Mouse (Mus musculus): Measurements from ENCODE around the gene Cnn3. TPM values are rescaled to one million over a fixed set of nuclear protein-coding genes. Genes with fewer than 3 reads are reported as not detected.

The Cnn3 gene
- polyA plus RNA-seq, 1 experiment from 2014 or later = 109 TPM

DNA sequence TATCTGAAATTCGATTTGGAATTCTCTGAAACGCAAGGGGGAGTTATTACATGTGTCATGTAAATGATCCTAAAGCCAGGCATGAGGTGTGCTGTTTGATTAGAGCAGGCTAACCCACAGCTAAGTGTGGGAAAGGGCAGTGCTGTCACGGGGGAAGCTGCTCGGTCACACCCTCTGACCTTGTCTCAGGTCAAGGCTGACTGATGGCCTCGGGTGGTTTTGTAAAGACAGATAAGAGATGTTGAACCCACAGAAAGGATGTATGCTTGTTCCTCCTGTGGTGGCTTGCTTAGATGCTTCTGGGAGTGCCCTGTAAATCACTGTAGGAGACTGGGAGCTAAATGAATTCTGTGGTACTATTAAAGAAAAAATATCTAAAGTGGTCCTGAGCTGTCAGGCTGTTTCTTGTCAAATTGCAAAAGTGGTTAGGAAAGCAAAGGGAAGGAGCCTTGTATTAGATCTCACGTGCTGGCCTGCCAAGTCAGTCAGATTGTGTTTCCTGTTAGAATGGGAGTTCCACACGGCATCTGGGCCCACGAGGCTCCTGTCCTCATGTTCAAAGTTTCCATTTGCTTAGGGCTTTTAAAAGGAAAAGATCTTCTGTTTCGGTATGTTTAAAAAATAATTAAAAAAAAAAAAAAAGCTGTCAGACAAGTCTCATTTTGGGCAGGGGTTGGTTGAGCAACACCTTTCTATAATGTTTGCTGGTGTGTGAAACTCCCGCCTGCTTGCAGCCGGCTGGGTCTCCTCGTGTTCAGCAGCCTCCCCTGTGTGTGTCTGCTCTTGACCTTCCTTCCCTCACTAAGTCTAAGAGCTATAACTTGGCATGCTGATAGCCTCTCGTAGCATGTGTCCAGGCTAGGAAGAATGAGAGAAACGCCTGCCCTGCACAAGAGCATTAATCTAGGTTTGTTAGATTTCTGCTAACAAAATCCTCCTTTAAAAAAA, 32.5 kb downstream of the Cnn3 start:
- no peak for DNase-seq
- H3K9me3 ChIP-seq (replicated peaks) = no peaks in the 10 kb centered on the region
- peaks cover 45% of the 10 kb centered on the region for H3K36me3 ChIP-seq
- no peak overlapping the region for H3K4me2 ChIP-seq
- 0 out of 2 replicates have a peak overlapping the region, but pooled peaks have one; percentile 10 for H3K27ac ChIP-seq
- no peaks in the 10 kb centered on the region for H3K27me3 ChIP-seq
- ATAC-seq (ENCODE audit: low read depth) = no peak
- WGBS (ENCODE audit: insufficient replicate concordance) = 47% methylated on average over 14 of the region's 14 CpGs
- peaks cover 41% of the 10 kb centered on the region for H3K4me1 ChIP-seq (replicated peaks)
- H3K4me3 ChIP-seq (replicated peaks) = no peak overlapping the region
- no peak overlapping the region for H3K9ac ChIP-seq

- peak; percentile 96 for ATAC-seq (ENCODE audit: low read depth)
- Histone ChIP-seq H3K27me3 (no peaks in the 10 kb centered on the region), H3K9me3 (replicated peaks) (no peaks in the 10 kb centered on the region), H3K27ac (peak overlapping the region; percentile 87), H3K4me3 (replicated peaks) (peak overlapping the region; percentile 34), H3K4me1 (replicated peaks) (peaks cover 41% of the 10 kb centered on the region), H3K9ac (peak overlapping the region; percentile 52; the same call in 1 of the 2 replicates), H3K36me3 (peaks cover 29% of the 10 kb centered on the region), H3K4me2 (peak overlapping the region; percentile 60)
- peak; percentile 65 for DNase-seq
- WGBS (ENCODE audit: insufficient replicate concordance) = 26% methylated on average over 16 of the region's 16 CpGs
Measured at GRCm38 (mm10) chr3:121460473-121461193, 34.3 kb downstream of the Cnn3 start.

GRCm38 (mm10) chr3:121461477-121461876, 35.2 kb downstream of the Cnn3 start:
- no peak overlapping the region for H3K4me3 ChIP-seq (replicated peaks)
- peak overlapping the region; percentile 87; the same call in 1 of the 2 replicates for H3K27ac ChIP-seq
- H3K9ac ChIP-seq = no peak overlapping the region
- H3K36me3 ChIP-seq = peaks cover 20% of the 10 kb centered on the region
- no peak for ATAC-seq (ENCODE audit: low read depth)
- peak overlapping the region; percentile 60 for H3K4me2 ChIP-seq
- DNase-seq = no peak
- H3K4me1 ChIP-seq (replicated peaks) = peaks cover 41% of the 10 kb centered on the region
- WGBS (ENCODE audit: insufficient replicate concordance) = 76% methylated on average over 13 of the region's 13 CpGs
- no peaks in the 10 kb centered on the region for H3K27me3 ChIP-seq
- no peaks in the 10 kb centered on the region for H3K9me3 ChIP-seq (replicated peaks)

- no peak for ATAC-seq (ENCODE audit: low read depth)
- 90% methylated on average over 3 of the region's 3 CpGs for WGBS (ENCODE audit: insufficient replicate concordance)
- Histone ChIP-seq H3K4me2 (no peak overlapping the region), H3K27ac (no peak overlapping the region), H3K9me3 (replicated peaks) (no peaks in the 10 kb centered on the region), H3K9ac (no peak overlapping the region), H3K27me3 (no peaks in the 10 kb centered on the region), H3K4me1 (replicated peaks) (peaks cover 53% of the 10 kb centered on the region), H3K36me3 (peaks cover 8% of the 10 kb centered on the region; the same call in 1 of the 2 replicates), H3K4me3 (replicated peaks) (no peak overlapping the region)
- DNase-seq = no peak
Measured at GRCm38 (mm10) chr3:121462782-121463181, 36.5 kb downstream of the Cnn3 start.

DNA sequence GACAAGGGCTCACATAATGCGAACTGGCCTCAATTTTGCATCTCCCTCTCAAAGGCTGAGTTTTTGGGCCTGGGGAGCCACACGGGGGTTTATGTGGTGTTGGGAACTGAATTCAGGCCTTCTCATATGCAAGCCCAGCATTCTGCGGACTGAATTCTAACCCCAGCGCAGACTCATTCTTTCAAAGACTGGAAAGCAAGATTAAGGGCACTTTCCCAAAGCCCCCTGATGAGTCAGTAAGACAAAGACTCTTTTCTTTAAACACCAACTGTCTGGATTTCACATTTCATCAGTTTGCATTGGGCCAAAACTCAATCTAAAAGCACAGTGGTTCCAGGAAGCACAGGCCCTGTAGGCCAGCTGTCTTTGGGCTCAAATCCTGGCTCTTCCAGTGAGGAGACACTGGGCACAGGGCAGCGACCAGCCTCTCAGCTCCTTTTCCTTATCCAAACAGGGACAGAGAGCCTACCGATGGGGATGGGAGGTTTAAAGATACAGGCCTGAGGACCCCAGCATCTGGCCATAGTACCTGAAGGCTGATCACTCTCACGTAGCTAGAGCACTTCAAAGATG, 38.5 kb downstream of the Cnn3 start:
- ATAC-seq (ENCODE audit: low read depth) = no peak
- DNase-seq = no peak
- no peak overlapping the region for H3K4me2 ChIP-seq
- WGBS (ENCODE audit: insufficient replicate concordance) = 76% methylated on average over 7 of the region's 7 CpGs
- no peaks in the 10 kb centered on the region for H3K9me3 ChIP-seq (replicated peaks)
- H3K9ac ChIP-seq = no peak overlapping the region
- H3K4me1 ChIP-seq (replicated peaks) = peaks cover 48% of the 10 kb centered on the region
- no peak overlapping the region for H3K27ac ChIP-seq
- no peaks in the 10 kb centered on the region for H3K27me3 ChIP-seq
- H3K36me3 ChIP-seq = no peaks in the 10 kb centered on the region
- no peak overlapping the region for H3K4me3 ChIP-seq (replicated peaks)

DNA sequence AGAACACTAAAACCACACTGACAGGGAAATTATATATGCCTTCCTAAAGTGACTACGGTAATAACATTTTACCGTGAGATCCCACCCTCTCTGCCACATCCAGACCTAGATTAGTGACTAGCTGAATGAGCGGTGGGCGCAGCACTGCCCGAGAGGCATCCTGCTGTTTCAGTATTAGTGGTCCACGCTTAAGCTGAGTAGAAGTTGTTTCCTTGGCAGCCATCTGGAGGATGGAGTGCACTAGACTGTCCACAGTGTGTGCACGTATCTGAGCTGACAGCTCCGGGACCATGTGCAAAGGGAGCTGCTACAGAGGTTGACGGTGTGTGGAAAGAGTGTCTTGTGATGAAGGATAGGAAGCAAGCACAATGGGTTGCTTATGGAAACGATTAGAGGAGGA, 39.5 kb downstream of the Cnn3 start:
- Histone ChIP-seq H3K36me3 (no peaks in the 10 kb centered on the region), H3K9me3 (replicated peaks) (no peaks in the 10 kb centered on the region), H3K9ac (no peak overlapping the region), H3K4me1 (replicated peaks) (peaks cover 38% of the 10 kb centered on the region), H3K4me2 (no peak overlapping the region), H3K27ac (no peak overlapping the region), H3K27me3 (no peaks in the 10 kb centered on the region), H3K4me3 (replicated peaks) (no peak overlapping the region)
- WGBS (ENCODE audit: insufficient replicate concordance) = 78% methylated on average over 10 of the region's 10 CpGs
- no peak for DNase-seq
- no peak for ATAC-seq (ENCODE audit: low read depth)

- ATAC-seq (ENCODE audit: low read depth) (no peak), DNase-seq (no peak)
- H3K9me3 ChIP-seq (replicated peaks) = no peaks in the 10 kb centered on the region
Measured at GRCm38 (mm10) chr3:121467094-121467552, 40.8 kb downstream of the Cnn3 start.

DNA sequence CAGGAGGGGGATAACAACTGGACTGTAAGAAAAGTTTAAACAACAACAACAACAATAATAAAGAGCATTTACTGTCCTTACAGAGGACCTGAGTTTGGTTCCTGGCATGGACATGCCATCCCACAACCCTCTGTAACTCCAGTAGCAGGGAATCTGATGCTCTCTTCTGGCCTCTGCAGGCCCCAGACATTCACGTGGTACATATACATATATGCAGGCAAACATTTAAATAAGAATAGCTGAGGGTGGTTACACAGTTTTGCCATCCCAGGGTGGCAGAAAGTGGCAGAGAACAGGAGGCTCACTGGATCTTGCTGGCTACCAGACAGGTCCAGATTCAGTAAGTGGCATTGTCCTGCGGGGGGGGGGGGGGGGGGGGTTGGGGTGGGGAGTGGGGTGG, 41.8 kb downstream of the Cnn3 start:
- Histone ChIP-seq H3K4me1 (replicated peaks) (peaks cover 26% of the 10 kb centered on the region), H3K36me3 (no peaks in the 10 kb centered on the region), H3K4me2 (no peak overlapping the region), H3K4me3 (replicated peaks) (no peak overlapping the region), H3K27ac (no peak overlapping the region), H3K27me3 (no peaks in the 10 kb centered on the region), H3K9ac (no peak overlapping the region), H3K9me3 (replicated peaks) (no peaks in the 10 kb centered on the region)
- 44% methylated on average over 1 of the region's 2 CpGs for WGBS (ENCODE audit: insufficient replicate concordance)
- DNase-seq (no peak), ATAC-seq (ENCODE audit: low read depth) (no peak)

More at GRCm38 (mm10) chr3:121467094-121467552, 40.8 kb downstream of the Cnn3 start:
- no peak overlapping the region for H3K9ac ChIP-seq
- H3K27me3 ChIP-seq = no peaks in the 10 kb centered on the region
- H3K4me3 ChIP-seq (replicated peaks) = no peak overlapping the region
- peaks cover 26% of the 10 kb centered on the region for H3K4me1 ChIP-seq (replicated peaks)
- no peaks in the 10 kb centered on the region for H3K36me3 ChIP-seq
- 38% methylated on average over 10 of the region's 10 CpGs for WGBS (ENCODE audit: insufficient replicate concordance)
- no peak overlapping the region for H3K4me2 ChIP-seq
- peak overlapping the region; percentile 34; the same call in 1 of the 2 replicates for H3K27ac ChIP-seq

- Histone ChIP-seq H3K4me2 (peak overlapping the region; percentile 35), H3K4me3 (replicated peaks) (no peak overlapping the region), H3K9me3 (replicated peaks) (no peaks in the 10 kb centered on the region), H3K27ac (peak overlapping the region; percentile 31), H3K36me3 (no peaks in the 10 kb centered on the region), H3K4me1 (replicated peaks) (peaks cover 32% of the 10 kb centered on the region), H3K9ac (peak overlapping the region; percentile 43), H3K27me3 (no peaks in the 10 kb centered on the region)
- DNase-seq = peak; percentile 23
- peak; percentile 48 for ATAC-seq (ENCODE audit: low read depth)
- WGBS (ENCODE audit: insufficient replicate concordance) = 12% methylated on average over 13 of the region's 13 CpGs
Measured at GRCm38 (mm10) chr3:121469185-121469975, 43.1 kb downstream of the Cnn3 start.

DNA sequence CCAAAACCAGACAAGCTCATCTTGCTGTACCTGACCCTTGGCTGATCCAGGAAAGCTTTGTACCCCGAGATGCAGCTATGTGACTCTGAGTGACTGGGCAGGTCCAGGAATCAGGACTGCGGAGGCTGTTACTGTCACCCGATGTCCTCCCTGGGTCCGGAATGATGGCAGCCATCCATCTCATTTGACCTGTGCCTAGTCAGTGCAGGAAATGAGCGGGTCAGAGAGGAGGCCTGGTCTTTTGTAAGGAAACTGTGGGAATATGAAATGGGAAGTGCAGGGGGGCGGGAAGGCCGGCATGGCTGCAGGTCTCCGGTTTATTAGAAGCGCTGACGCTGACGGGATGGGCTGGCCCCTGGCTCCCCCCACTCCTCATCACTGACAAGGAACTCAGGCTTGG, 45.4 kb downstream of the Cnn3 start:
- Histone ChIP-seq H3K4me1 (replicated peaks) (peaks cover 49% of the 10 kb centered on the region), H3K4me3 (replicated peaks) (no peak overlapping the region), H3K27me3 (no peaks in the 10 kb centered on the region), H3K27ac (no peak overlapping the region), H3K9ac (no peak overlapping the region), H3K4me2 (no peak overlapping the region), H3K9me3 (replicated peaks) (no peaks in the 10 kb centered on the region), H3K36me3 (no peaks in the 10 kb centered on the region)
- 76% methylated on average over 11 of the region's 11 CpGs for WGBS (ENCODE audit: insufficient replicate concordance)
- no peak for ATAC-seq (ENCODE audit: low read depth)
- DNase-seq = no peak

Measured in liver, embryonic 13.5 days (tissue).